Mouse (Mus musculus) embryonic facial prominence, embryonic 15.5 days (tissue): ENCODE measurements around the gene Rnh1. TPM values are rescaled to one million over a fixed set of nuclear protein-coding genes. Genes with fewer than 3 reads are reported as not detected.
A peak's percentile ranks its signal among the peaks of the same experiment; 100 is the strongest.

Source experiments
- ATAC-seq: fragments of 200-750 bp; cut with Nextera tagmentation; 2 replicates; pipeline ENCODE4 v1.8.0; 2017; ENCODE audit warnings: low read depth, moderate TSS enrichment; ENCODE audit not compliant: insufficient number of reproducible peaks, low FRiP score, low TSS enrichment
- H3K27ac ChIP-seq: fragments of 300-500 bp; sonication (generic); replicated peaks from 2 replicates; pipeline ENCODE4 v1.5.1; 2015; ENCODE audit warnings: mild to moderate bottlenecking, inconsistent platforms
- H3K27me3 ChIP-seq: fragments of 300-500 bp; sonication (generic); 2 replicates; pipeline ENCODE4 v1.6.1; 2015; ENCODE audit warnings: inconsistent platforms
- H3K36me3 ChIP-seq: fragments of 300-500 bp; sonication (generic); 2 replicates; pipeline ENCODE4 v1.6.1; 2015; ENCODE audit warnings: mild to moderate bottlenecking, inconsistent platforms
- H3K4me1 ChIP-seq: fragments of 300-500 bp; sonication (generic); 2 replicates; pipeline ENCODE4 v1.6.1; 2015; ENCODE audit warnings: inconsistent platforms
- H3K4me2 ChIP-seq: fragments of 300-500 bp; sonication (generic); replicated peaks from 2 replicates; pipeline ENCODE4 v1.6.1; 2015; ENCODE audit warnings: mild to moderate bottlenecking, inconsistent platforms
- H3K4me3 ChIP-seq: fragments of 300-500 bp; sonication (generic); replicated peaks from 2 replicates; pipeline ENCODE4 v1.5.1; 2015; ENCODE audit warnings: mild to moderate bottlenecking, inconsistent platforms
- H3K9ac ChIP-seq: fragments of 300-500 bp; sonication (generic); 2 replicates; pipeline ENCODE4 v1.6.1; 2015; ENCODE audit warnings: inconsistent platforms
- H3K9me3 ChIP-seq: fragments of 300-500 bp; sonication (generic); replicated peaks from 2 replicates; pipeline ENCODE4 v1.6.1; 2016; ENCODE audit warnings: inconsistent platforms
- WGBS: fragments of 180-500 bp; shearing (Covaris S2); methylation state at CpG from one replicate; pipeline ENCODE4 v1.1.7; 2015; 5-methylcytosine and 5-hydroxymethylcytosine counted together
- polyA plus RNA-seq: library from polyadenylated mRNA; unstranded; fragments of >200 nt; fragmentation: Nextera tagmentation; extraction: Ambion mirVana; gene quantifications from 2 replicates; pipeline ENCODE4 v1.2.1, GENCODE M21; 2015

Gene Rnh1
- polyA plus RNA-seq, 1 experiment from 2014 or later = 216 TPM

- peak; percentile 56 for ATAC-seq
- Histone ChIP-seq H3K27me3 (no peaks in the 10 kb centered on the region), H3K4me2 (peak overlapping the region; percentile 95), H3K9me3 (no peaks in the 10 kb centered on the region), H3K4me3 (peak overlapping the region; percentile 73), H3K4me1 (peaks cover 48% of the 10 kb centered on the region), H3K9ac (peak overlapping the region; percentile 57), H3K27ac (peak overlapping the region; percentile 90), H3K36me3 (peaks cover 4% of the 10 kb centered on the region; the same call in 1 of the 2 replicates)
- WGBS = under 1% methylated on average over 42 of the region's 42 CpGs
These were observed 43.5 kb upstream of the Rnh1 start for GRCm38 (mm10) chr7:141215880-141216733.

- Histone ChIP-seq H3K4me3 (peak within 1 kb of the TSS; percentile 73), H3K27ac (peak within 1 kb of the TSS; percentile 90), H3K27me3 (no peaks in the 10 kb centered on the region), H3K36me3 (peaks cover 4% of the 10 kb centered on the region; the same call in 1 of the 2 replicates), H3K4me2 (peak within 1 kb of the TSS; percentile 95), H3K9me3 (no peaks in the 10 kb centered on the region), H3K9ac (peak within 1 kb of the TSS; percentile 57), H3K4me1 (peaks cover 40% of the 10 kb centered on the region)
- WGBS = under 1% methylated on average over 41 of the region's 41 CpGs
- ATAC-seq = peak; percentile 93
These were observed 42.6 kb upstream of the Rnh1 start, which contains the start of gene Rassf7 for GRCm38 (mm10) chr7:141215101-141215879. Gene Rassf7 (plus strand): TSS chr7:141215860.

DNA sequence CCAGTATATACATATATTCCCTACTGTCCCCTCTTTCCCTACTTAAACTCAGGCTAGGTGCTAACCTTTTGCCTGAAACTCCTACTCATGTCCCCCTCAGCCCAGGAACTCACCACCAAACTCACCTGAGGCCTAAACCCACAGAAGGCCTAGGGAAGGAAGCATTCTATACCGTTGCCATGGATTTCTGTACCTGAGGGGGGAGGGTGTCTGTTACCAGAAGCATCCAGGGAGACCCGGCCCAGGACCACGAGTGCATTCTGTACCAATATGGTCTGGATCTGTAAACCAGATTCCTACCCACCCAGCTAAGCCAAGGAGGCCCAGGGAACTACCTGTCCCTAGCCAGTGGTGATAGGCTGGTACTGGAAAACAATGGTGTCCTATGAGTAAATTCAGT, 41.7 kb upstream of the Rnh1 start:
- H3K4me1 ChIP-seq = peaks cover 37% of the 10 kb centered on the region
- no peaks in the 10 kb centered on the region for H3K9me3 ChIP-seq
- H3K27ac ChIP-seq = no peak overlapping the region
- no peak overlapping the region for H3K4me3 ChIP-seq
- H3K9ac ChIP-seq = no peak overlapping the region
- no peak overlapping the region for H3K4me2 ChIP-seq
- H3K27me3 ChIP-seq = no peaks in the 10 kb centered on the region
- H3K36me3 ChIP-seq = peaks cover 4% of the 10 kb centered on the region; the same call in 1 of the 2 replicates
- WGBS = 51% methylated on average over 3 of the region's 3 CpGs
- ATAC-seq = no peak

- 81% methylated on average over 11 of the region's 11 CpGs for WGBS
- Histone ChIP-seq H3K4me2 (peak within 1 kb of the TSS; percentile 95), H3K36me3 (peaks cover 4% of the 10 kb centered on the region; the same call in 1 of the 2 replicates), H3K27ac (peak within 1 kb of the TSS; percentile 90), H3K9me3 (no peaks in the 10 kb centered on the region), H3K27me3 (no peaks in the 10 kb centered on the region), H3K4me1 (peaks cover 36% of the 10 kb centered on the region), H3K4me3 (peak within 1 kb of the TSS; percentile 73), H3K9ac (0 out of 2 replicates have a peak within 1 kb of the TSS, but pooled peaks have one; percentile 57)
- ATAC-seq = no peak
These were observed 41.1 kb upstream of the Rnh1 start, which contains the start of gene Lmntd2 for GRCm38 (mm10) chr7:141213605-141214235. Gene Lmntd2 (minus strand): TSS chr7:141214080.

DNA sequence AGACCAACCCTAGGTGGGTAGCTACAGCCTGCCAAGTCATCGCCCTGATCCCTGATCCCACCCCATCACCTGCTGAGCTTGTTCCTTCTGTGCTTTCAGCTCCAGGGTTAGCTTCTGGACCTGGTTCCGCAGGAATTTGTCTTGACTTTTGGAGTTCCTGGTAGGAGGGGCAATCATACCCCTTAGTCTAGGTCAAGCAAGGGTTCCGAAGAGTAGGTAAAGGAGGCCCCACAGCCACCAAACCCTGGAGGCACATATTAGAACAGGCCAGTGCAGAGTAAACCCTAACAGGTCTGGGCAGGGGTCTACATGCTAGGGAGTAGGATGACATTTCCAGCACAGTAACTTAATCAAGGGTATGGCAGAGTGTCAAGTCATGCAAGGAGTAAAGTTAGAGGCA, 40.5 kb upstream of the Rnh1 start:
- Histone ChIP-seq H3K9me3 (no peaks in the 10 kb centered on the region), H3K4me1 (peaks cover 31% of the 10 kb centered on the region), H3K4me3 (no peak overlapping the region), H3K9ac (no peak overlapping the region), H3K36me3 (peaks cover 4% of the 10 kb centered on the region; the same call in 1 of the 2 replicates), H3K4me2 (no peak overlapping the region), H3K27me3 (no peaks in the 10 kb centered on the region), H3K27ac (peak overlapping the region; percentile 31; the same call in 1 of the 2 replicates)
- WGBS = 57% methylated on average over 3 of the region's 3 CpGs
- no peak for ATAC-seq

DNA sequence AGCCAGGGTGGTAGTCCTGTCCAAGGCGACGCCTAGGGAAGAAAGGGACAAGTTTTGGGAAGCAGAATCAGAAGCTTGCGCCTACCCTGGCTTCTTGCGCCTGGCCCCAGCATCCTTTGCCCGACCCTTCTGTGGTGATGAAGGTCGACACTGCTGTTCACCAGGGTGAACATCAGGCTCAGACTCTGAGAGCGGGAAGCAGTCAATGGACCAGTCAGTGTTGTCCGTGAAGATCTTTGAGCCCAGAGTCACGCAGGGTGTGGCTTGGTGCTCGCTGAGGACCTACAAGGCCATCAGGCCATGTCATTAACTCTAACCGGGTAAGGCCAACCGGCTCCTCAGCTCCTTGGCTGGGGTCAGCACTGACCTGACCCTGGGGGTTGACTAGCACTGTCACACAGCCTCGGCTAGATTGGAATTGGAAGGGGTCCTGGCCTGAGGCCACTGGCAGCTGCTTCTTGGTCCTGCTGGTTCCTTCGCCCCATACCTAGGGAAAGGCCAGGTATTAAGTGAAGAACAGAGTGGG, 38.0 kb upstream of the Rnh1 start:
- Histone ChIP-seq H3K4me1 (peaks cover 9% of the 10 kb centered on the region; the same call in 1 of the 2 replicates), H3K27me3 (no peaks in the 10 kb centered on the region), H3K9me3 (no peaks in the 10 kb centered on the region), H3K36me3 (no peaks in the 10 kb centered on the region), H3K4me3 (no peak overlapping the region), H3K9ac (no peak overlapping the region), H3K27ac (no peak overlapping the region), H3K4me2 (no peak overlapping the region)
- 84% methylated on average over 14 of the region's 14 CpGs for WGBS
- ATAC-seq = no peak

- Histone ChIP-seq H3K4me3 (no peak overlapping the region), H3K27me3 (no peaks in the 10 kb centered on the region), H3K4me2 (no peak overlapping the region), H3K9ac (no peak overlapping the region), H3K27ac (no peak overlapping the region), H3K4me1 (peaks cover 7% of the 10 kb centered on the region; the same call in 1 of the 2 replicates), H3K36me3 (no peaks in the 10 kb centered on the region), H3K9me3 (no peaks in the 10 kb centered on the region)
- WGBS = 80% methylated on average over 12 of the region's 12 CpGs
- no peak for ATAC-seq
These were observed 37.5 kb upstream of the Rnh1 start for GRCm38 (mm10) chr7:141210137-141210536.

GRCm38 (mm10) chr7:141209526-141209925, 36.9 kb upstream of the Rnh1 start:
- no peaks in the 10 kb centered on the region for H3K9me3 ChIP-seq
- H3K4me2 ChIP-seq = no peak overlapping the region
- H3K27me3 ChIP-seq = no peaks in the 10 kb centered on the region
- no peaks in the 10 kb centered on the region for H3K36me3 ChIP-seq
- no peak overlapping the region for H3K9ac ChIP-seq
- no peak overlapping the region for H3K4me3 ChIP-seq
- 57% methylated on average over 3 of the region's 3 CpGs for WGBS
- ATAC-seq = no peak
- 0 out of 2 replicates have a peak, but pooled peaks cover under 1% of the 10 kb centered on the region for H3K4me1 ChIP-seq
- no peak overlapping the region for H3K27ac ChIP-seq

DNA sequence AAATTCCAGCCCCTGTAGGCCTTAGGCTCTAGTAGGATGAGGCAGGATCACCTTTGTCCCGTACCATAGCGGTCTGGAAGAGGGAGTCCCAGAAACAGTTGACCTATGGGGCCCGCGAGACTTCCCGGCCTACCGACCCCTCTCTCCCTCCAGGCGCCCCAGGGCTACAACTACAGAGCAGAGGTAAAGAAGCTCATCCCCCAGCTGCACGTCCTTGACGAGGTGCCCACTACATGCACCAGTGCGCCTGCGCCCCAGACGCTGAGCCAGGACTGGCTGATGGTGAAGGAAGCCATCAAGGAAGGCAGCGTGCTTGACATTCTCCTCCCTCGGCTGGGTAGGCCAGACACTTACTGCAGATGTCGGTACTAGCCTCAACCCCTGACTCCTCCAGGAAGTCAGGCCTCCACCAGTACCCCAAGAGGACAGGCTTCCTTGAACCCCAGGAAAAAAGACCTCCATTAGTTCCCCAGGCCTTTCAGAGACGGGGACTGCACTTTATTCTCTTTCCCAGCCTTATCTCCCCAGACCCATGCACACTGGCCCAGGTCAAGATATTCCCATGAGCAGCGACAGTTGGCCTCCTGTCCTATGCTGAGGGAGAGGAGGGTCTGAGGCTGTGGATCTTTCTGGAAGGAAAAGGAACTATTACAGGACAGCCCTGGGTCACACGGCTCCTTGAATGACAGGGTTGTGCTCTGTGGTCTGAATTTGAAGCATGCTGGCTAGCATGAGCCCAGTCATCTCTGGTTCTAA, 33.7 kb upstream of the Rnh1 start:
- Histone ChIP-seq H3K4me2 (no peak overlapping the region), H3K4me1 (no peaks in the 10 kb centered on the region), H3K27me3 (no peaks in the 10 kb centered on the region), H3K36me3 (no peaks in the 10 kb centered on the region), H3K9me3 (no peaks in the 10 kb centered on the region), H3K27ac (no peak overlapping the region), H3K4me3 (no peak overlapping the region), H3K9ac (no peak overlapping the region)
- WGBS = 88% methylated on average over 18 of the region's 18 CpGs
- ATAC-seq = no peak

DNA sequence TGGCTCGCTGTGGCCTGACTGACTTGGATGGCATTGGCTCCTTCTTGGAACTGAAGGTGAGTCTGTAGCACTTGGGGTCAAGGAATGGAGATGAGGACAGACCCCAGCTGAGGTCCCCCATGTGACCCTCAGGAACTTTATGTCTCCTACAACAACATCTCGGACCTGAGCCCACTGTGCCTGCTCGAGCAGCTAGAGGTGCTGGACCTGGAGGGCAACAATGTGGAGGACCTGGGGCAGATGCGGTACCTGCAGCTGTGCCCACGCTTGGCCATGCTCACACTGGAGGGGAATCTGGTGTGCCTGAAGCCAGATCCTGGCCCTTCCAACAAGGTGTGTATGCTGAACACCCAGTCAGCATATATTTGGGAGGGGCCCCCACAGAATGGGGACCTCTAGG, 32.8 kb upstream of the Rnh1 start:
- H3K36me3 ChIP-seq = no peaks in the 10 kb centered on the region
- H3K4me2 ChIP-seq = no peak overlapping the region
- no peak overlapping the region for H3K27ac ChIP-seq
- H3K27me3 ChIP-seq = no peaks in the 10 kb centered on the region
- H3K9ac ChIP-seq = no peak overlapping the region
- no peaks in the 10 kb centered on the region for H3K9me3 ChIP-seq
- no peak overlapping the region for H3K4me3 ChIP-seq
- no peaks in the 10 kb centered on the region for H3K4me1 ChIP-seq
- ATAC-seq = no peak
- 92% methylated on average over 5 of the region's 5 CpGs for WGBS
